Mouse (Mus musculus) CH12F3 (cell line): ENCODE results near the gene 1700037H04Rik.

Experiments used
- in situ Hi-C: fragments of 300-500 bp; cut with MboI; formaldehyde crosslinking; loops from 2 replicates; pipeline ENCODE4 v1.14.3; 2020; ENCODE audit warnings: low sequenced_read_pairs

1700037H04Rik gene

DNA sequence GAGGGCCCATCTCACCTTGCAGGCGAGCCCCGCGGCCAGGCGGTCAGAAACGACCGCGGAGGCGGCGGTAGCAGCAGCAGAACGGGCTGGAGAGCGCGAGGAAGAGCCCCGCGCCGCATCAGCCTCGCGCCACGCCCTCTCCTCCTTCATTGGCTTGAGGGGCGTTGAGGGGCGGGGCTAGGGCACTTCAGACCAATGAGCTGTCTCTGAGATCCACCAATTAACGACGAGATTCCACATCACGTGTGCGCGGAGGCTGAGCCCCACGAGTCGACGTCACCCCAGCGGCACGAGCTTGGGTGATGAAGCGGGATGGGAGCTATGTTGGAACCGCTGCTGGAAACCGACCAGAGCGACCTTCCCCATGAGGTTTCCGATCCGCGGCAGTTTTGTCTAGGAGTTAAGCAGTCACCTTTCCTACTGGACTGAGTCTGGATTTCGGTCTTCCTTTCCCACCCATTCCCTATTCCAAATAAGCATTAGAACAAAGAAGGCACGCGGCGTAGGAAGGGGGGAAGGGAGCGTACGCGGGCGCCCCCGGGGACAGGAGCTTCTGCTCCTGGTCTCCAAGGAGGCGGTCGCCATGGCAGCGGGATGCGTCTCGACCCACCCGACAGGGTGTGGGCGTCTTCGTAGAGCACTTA is at the start of gene 1700037H04Rik:
TSS of gene 1700037H04Rik (minus strand) at position 144 of the 644 bp plus-strand sequence.
- in situ Hi-C loops, result no loop called here

DNA sequence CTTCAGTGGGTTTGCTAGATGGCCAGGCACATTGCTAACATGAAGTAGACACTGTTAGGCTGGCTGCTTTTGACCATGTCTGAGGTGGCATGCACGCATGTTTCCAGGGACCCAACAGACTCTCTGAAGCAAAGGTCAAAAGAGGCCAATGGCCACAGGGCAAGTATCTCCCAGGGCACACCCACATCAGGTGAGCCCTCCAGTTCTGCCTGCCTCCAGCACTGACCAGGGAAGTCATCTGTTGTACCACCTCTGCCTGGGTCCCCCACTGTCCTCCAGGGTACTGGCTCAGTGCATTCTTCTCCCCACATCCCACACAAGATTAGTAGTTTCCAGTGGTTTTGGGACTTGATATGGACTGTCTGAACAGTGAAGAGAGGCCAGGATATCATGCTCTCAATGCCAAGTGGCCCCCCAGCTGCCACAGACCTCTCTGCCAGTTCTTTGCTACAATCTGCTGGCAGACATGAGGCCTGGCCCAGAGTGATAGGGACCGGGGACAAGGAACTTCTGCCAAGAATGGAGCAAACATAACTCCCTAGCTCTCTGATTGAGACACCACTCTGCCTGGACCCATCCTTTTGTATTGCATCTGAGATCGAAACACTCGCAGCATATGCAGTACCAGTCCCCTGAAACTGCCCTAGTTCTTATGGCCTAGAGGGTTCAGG is 49.4 kb upstream of the 1700037H04Rik start:
- in situ Hi-C loops, result no loop called here

DNA sequence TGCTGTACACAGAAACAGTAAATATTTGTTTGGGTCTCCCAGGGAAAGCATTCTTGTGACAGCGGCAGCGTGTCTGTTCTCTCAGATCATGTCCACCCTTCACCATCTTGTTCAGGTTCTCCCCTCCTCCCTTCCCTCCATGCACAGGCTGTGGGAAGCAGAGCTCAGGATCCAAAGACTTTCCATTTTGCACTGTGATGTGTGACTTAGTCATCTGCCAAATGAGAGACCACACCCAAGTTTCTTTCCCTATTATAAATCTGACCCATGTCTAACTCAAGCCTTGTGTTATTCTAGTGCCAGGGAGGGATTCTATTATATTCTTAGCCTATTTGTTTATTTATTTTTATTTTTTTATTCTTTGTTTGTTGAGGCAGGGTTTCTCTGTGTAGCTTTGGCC is 48.5 kb upstream of the 1700037H04Rik start:
- in situ Hi-C loops, result no loop called here

DNA sequence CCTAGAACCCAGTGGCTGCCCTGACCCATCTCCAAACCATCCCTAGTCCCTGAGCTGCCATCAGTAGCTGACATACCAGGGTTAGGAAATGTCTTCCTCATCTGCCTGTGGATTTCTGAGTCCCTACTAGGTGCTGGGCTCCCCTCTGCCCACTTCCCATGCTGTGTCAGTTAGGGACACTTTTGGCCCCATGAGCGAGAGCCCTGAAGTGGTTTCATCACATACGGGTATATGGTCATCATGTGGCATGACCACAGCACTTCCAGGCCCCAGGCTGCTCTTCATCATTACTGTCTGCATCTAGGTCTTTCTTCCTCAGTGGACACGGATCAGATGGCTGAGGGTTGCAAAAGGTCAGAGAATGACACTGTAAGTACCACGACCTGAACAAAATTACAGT is 46.9 kb upstream of the 1700037H04Rik start, which contains the start of gene Ap5s1:
TSS of gene Ap5s1 (plus strand) at position 301 of the 400 bp plus-strand sequence.
- in situ Hi-C loops, result no loop called here

DNA sequence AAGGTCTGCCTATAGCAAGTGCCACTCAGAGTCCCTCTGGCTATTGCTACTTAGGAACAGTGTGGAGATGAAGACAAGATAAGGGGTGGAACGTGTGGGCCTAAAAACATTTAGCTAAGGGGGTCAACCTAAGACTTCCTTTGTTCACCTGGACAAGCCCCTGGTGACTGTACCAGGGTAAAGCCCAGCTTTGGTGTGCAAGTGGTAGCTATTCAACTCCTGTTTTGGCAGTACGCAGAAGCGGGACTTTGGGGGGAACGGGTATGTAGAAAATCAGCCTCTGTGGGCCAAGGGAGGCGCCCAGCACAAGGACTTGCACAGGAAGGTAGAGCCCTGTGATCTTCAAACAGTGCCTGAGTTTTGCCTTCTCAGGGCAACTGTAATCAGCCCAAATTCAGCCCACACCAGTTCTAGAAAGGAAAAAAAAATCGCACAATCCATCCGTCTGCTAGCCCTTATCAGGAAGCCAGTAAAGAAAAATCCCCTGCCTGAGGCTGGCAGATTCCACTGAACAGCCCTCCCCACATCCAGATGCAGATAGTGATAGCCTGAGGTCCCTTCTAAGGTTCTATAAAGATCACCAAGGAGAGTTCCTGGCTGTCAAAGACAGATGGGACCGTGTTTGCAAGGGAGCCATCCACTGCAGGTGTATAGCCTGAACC is 45.8 kb upstream of the 1700037H04Rik start:
- in situ Hi-C loops, result no loop called here

DNA sequence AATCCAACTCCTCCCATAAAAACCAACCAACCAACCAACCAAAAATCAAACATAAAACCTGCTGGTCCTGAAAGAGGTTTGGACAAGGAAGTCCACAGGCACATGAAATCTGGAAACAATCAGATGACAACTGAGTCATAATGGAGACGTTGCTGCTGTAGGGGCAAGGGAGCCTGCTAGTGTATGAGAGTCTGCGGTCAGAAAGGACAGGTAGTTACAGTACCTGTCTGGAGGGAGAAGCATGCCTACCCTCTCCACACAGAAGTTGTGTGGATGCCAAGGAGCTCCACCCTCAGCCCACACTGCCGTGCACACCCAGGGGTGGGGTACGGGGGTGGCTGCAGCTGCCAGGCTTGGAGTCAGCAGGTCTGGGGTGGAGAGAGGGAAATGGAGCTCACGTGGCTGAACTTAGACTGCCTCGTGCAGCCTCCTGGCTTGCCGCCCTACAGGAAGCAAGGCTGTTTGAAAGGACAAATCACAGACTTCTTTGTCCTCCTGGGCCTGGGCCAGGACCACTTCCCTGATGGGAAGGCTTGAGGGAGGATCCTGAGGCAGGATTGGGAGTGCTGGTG is 44.6 kb upstream of the 1700037H04Rik start:
- in situ Hi-C loops, result no loop called here

DNA sequence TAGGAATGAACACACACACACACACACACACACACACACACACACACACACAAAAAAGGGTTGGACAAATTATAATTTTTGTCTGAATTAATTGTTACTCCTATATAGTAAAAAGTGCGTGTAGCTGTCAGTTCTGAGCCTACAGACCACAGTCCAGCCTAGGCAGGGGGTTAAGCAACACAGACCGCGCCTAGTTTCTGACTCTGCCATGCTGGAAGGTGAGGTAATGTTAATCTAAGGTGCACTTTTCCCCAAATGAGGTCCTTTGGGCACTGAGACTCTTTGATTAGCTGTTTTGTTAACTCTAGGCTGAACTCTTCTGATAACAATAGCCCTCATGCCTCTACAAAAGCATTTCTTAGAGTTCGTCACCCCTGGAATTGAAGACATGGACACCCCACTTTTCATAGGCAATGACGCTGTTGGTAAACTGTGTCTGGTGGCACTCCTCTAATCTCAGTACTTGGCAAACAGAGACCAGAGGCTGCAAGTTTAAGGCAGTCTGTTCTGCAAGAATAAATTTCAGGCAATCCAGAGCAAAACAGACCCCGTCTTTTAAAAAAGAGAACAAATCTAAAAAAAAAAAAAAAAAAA is 44.0 kb upstream of the 1700037H04Rik start:
- in situ Hi-C loops, result no loop called here

DNA sequence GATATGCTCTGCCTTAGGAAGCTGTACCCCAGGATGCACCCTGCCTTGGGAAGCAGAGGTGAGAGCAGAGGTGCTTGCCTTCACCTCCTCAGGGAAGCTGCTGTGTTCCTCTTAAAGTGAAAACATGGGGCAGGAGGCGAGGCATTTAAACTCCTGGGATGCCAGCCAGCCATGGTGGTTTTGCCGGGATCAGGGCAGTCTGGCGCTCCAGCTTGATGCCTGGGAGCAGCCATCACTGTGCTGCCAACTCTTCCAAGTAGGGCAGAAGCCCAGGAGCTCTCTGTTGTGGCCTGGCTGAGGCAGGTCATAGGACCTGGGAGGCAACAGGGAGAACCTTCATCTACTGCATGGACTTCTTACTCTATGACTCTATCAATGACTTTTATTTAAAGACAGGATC is 41.4 kb upstream of the 1700037H04Rik start:
- in situ Hi-C loops, result no loop called here

DNA sequence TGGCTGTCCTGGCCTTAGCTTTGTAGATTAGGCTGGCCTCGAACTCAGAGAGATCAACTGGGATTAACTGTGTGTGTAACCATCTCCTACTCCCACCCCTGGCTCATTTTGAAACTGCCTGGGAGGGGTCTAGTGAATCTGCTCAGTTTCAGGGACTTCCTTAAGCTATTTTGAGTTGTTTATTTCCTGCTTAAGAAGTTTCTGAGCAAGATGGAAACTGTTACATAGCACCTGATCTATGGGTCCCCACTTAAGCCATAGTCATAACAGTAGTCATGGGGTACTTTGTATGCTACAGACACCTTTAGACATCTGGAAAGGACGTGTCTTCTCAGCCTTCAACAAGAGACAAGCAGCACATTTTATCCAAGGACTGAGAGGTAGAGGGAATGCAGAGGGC is 40.8 kb upstream of the 1700037H04Rik start:
- in situ Hi-C loops, result no loop called here

DNA sequence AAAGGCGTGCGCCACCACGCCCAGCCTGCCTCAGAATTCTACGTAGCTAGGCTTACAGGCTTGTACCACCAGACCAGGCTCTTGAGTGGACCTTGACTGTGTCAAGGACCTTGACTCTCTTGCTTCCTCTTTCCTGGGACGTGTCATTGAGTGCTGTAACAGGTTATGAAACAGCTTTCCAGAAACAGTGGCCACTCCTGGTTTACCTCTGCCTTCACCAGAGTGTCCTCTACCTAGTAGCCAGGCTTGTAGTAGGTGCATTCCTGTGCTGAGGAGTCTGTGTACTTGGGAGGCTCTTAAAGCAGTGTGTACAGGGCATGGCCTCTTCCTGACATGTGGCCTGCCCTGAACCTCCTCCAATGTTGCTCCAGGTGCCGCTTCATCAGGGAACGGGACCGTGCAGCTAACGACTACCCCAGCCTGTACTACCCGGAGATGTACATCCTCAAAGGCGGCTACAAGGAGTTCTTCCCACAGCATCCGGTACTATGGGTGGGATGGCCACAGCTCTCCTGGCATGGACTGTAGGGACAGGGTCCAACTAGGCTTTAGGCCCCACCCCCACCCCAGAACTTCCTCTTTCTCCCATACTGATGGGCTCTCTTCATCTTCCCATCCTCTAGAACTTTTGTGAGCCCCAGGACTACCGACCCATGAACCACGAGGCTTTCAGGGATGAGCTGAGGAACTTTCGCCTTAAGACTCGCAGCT is 36.9 kb upstream of the 1700037H04Rik start:
- in situ Hi-C loops, result no loop called here

DNA sequence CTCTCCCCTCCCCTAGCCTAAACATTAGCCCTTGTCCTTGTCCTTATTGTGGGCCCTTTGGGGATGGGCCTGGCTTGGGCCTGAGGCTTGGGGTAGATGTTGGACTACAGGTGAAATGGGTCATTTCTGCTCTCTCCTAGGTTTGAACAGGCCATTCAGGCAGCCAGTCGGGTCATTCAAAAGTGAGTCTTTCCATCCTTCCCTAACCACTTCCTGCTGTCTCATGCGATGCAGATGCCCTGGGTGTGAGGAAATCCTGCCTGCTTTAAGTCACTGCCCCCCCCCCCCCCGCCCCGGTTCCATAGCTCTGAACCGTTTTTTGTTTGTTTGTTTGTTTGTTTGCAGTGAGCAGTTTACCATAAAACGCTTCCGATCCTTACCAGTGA is 31.1 kb upstream of the 1700037H04Rik start:
- in situ Hi-C loops, result no loop called here

DNA sequence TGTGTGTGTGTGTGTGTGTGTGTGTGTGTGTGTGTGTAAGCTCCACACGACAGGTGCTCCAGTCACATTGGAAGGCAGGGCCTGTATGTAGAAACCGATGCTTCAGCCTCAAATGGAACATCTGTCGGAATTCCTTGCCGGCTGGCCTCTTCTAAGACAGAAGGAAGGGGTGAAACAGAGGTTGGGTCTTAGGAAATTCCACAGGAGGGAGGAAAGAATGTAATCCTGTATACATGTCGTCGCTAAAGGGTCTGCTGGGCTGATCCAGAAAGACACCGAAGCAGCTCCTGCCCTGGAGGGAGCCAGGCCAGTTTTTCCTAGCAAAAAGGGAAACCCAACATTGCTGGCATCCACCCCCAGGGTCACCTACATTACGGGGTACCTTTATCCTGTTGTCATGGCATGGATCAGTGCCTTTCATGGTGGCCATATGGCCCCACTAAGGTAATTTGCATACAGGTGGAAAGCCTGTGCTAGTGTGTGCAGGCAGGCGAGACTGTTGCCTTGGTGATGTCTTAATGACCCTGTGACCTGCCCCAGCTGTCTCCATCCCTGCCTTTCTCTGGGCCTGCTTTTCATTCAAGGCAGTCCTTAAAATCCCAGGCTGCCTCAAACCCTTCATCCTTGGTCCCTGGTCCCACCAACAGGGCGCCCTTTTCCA is 30.6 kb upstream of the 1700037H04Rik start:
- in situ Hi-C loops, result no loop called here

DNA sequence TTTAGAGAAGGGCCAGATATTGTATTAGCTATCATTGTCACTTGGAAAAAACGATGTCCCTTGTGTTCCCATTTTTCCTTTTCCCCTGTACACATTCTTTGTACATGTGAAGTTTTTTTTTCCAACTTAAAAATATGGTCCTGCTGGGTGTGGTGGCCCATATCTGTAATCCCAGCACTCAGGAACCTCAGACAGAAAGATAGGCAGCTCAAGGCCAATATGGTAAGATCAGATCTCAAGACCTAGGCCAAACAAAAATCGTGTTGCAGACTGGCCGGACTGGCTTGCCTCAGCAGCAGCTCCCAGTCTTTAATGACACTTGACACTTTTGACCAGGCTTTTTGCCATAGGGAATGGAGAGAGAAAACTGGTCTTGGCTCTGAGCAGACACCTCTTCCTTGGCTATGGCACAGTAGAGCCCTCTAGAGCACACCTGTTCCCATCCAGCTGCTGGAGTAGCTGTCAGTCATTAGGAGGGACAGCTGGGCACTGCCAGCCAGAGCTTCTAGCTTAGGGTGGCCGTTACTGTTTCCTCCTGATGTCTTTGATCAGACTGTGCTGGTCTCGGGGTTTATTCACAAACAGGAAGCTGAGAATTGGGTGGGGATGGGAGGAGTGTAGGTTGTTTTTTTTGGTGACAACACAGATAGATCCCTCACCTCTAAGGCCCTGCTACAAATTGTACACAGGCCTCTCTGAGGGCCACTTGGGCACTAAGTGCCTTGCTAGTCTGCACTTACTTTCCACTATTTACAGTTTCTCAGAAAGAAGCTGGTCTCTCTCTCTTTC is 29.8 kb upstream of the 1700037H04Rik start:
- in situ Hi-C loops, result no loop called here

DNA sequence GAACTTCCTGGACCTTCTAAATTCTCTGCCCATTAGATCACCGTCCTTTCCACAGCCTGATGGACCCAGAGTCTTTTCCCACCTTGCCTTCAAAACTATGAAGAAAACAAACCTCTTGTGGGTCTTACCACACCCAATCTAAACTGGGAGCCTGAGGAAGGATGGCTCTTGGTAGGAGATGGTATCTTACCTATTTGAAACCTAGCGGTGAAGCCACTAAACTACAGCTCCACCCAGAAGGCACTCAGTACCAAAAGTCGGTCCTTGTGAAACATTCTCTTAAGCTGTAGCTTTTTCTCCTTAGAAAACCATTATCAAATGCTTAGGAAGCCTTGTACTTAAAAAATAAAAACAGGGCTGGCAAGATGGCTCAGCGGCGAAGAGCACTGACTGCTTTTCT is 28.4 kb upstream of the 1700037H04Rik start:
- in situ Hi-C loops, result no loop called here

DNA sequence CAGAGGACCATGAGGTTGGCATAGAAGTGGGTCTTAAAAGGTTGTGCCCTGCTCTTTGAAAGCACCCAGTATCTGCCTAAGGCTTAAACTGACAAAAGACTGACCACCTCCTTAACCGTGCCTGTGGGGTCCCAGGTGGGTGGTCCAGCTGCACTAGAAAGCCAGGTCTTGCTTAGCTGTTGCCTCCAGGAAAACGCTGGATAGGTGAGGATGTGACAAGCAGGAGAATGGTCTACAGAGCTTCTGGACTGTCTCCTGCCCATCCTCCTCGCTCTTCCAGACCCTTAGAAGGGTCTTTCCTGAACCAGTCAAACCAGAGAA is 27.7 kb upstream of the 1700037H04Rik start:
- in situ Hi-C loops, result no loop called here

DNA sequence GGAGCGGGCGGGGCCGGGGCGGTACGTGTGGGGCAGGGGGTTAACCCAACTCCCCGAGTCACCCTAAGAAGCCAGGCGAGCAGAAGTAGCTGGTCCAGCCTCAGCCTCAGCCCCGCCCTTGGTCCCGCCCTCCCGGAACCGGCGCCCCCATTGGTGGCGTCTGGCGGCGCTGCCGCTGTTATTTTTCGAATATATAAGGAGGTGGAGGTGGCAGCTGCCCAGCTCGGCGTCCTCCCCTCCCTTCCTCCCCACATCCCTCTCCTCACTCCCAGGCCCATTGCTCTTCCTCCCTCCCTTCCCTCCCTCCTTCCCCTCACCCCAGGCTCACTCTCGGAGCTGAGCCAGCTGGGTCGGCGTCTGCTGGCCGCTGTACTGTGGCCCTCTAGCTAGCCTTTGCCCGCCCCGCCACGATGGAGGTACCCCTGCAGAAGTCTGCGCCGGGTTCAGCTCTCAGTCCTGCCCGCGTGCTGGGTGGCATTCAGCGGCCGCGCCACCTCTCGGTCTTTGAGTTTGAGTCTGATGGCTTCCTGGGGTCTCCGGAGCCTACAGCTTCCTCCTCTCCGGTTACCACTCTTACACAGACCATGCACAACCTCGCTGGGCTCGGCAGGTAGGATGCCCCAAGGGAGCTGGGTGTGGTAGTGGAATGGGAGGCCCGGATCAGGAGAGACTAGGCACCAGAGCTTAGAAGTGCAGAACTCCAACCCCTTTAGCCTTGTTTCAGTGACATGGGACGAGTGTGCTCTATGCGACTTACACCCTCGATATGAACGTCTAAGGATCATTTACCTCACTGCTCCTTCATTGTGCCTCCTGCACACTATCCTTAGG is 27.1 kb upstream of the 1700037H04Rik start, which contains the start of the genes Cdc25b and Spef1:
TSS of gene Cdc25b (plus strand) at position 179 of the 831 bp plus-strand sequence.
TSS of gene Spef1 (minus strand) at position 512 of the 831 bp plus-strand sequence.
- in situ Hi-C loops, result no loop called here

DNA sequence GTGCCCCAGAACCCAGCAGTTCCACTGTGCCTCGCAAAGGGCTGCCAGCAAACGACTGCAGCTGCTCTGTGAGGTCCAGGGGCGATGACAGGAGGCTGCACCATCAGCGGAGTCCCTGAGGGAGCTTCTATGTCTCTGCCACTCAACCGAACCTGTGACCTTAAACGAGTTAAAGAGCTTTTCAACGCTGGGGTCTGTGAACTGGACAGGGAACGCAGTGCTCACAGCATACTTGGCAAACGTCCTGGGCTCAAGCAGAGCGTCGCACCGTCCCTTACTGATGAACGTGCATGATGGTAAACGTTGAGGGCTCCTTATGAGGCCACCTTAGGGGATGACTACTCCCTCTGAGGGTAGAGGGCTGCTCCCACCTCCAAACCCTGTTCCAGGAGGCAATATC is 26.5 kb upstream of the 1700037H04Rik start:
- in situ Hi-C loops, result no loop called here

DNA sequence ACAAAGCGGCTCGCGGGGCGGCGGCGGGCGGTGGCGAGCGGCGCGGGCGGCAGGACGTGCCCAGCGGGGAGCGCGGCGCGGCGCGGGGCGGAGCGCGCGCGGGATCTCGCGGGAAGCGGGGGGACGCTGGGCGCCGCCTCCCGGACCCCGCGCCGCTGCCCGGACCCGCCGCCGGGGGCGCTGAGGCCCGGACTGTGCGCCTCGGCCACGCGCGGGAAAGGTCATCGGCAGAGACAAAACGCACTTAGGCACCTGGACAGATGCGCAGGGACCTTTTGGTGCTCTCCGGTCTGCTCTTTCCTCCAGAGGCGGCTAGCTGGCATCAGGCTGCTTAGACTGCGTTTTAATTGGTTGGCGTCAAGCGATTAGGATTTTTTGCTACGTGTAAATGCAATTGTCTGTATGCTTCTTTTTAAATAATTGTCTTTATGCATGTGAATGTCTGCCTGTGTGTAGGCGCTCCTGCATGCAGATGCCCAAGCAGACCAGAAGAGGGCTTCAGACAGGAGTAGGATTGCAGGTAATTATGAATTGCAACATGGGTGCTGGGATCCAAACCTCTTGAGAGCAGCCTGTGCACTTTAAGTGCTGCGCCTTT is 20.2 kb upstream of the 1700037H04Rik start, which contains the start of gene Cenpb:
TSS of gene Cenpb (minus strand) at position 78 of the 598 bp plus-strand sequence.
- in situ Hi-C loops, result no loop called here
